Mouse (Mus musculus): ENCODE results near the gene Evpl.

GRCm38 (mm10) chr11:116176010-116176409 is 61.9 kb downstream of the Evpl start:
- no peak for TF ChIP-seq CTCF (IDR thresholded peaks at IDR 0.05; ENCODE audit: low read depth, low read length)
- TF ChIP-seq POLR2A (IDR thresholded peaks at IDR 0.05; ENCODE audit: borderline replicate concordance, low read depth, low read length) = no peak

All from bone marrow macrophage, adult 2 months (primary cell).